Mouse (Mus musculus): ENCODE results near the gene Gm5678.

Gene Gm5678

DNA sequence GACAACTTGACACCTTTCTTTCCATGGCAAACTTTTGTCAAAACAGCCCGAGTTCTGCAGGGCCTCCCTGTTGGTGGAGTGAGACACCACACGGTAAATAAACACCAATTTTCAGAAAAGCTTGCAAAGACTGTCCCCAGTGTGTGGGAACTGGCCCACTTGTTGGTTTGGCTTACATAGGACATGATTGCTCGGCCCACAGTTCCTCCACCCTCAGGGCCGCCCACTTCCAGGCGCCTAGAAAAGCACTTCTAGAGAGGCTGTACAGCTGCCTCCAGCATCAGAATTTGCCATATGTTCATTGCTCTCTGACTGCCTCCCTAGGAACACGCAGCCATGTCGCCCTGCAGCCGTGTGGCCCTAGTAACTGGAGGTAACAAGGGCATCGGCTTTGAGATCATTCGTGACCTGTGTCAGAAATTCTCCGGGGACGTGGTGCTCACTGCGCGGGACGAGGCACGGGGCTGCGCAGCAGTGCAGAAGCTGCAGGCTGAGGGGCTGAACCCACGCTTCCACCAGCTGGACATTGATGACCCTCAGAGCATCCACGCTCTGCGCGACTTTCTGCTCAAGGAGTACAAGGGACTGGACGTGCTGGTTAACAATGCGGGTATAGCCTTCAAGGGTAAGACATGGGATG, at the start of gene Gm5678:
Gene Gm5678 (plus strand): TSS at position 337 of the 640 bp plus-strand sequence.
- no peak for DNase-seq (ENCODE audit: low spot score in 2 of 2)

DNA sequence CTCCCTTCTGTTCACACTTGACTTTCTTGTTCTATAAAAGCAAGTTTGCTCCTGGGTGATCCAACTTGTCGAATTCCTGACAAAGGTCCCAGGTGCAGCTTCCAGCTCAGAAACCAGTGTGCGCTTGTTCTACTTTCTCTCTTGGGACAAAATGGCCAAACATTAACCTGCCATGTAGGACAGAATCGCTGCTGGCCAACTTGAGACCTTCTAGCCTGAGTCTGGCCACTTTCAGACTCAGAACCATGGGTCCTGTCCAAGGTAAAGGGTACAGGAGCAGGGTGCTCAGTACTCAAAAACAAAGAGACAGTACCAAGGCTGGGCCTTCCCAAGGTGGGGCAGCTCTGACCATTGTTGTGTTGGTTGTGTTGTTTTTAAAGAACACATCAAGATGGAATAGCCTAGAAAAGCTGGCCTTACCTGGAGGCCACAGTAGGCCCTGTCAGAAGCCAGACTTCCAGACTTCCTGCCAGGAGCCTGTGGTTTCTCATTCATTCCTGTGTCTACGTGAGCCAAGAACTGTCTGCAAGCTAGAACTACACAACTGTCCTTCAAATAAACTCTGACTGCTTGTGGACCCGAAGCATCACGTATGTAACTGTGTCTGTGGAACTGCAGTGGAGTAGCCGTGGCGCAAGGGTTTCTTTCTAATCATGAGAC, 49.4 kb upstream of the Gm5678 start:
- no peak for DNase-seq (ENCODE audit: low spot score in 2 of 2)

- no peak for DNase-seq (ENCODE audit: low spot score in 2 of 2)
Measured at GRCm38 (mm10) chr16:93581125-93581524, 46.8 kb upstream of the Gm5678 start.

GRCm38 (mm10) chr16:93584976-93585702, 42.8 kb upstream of the Gm5678 start:
- DNase-seq (ENCODE audit: low spot score in 2 of 2): no peak

GRCm38 (mm10) chr16:93585703-93586205, 42.1 kb upstream of the Gm5678 start:
- no peak for DNase-seq (ENCODE audit: low spot score in 2 of 2)

GRCm38 (mm10) chr16:93586382-93586781, 41.5 kb upstream of the Gm5678 start:
- DNase-seq (ENCODE audit: low spot score in 2 of 2): no peak

GRCm38 (mm10) chr16:93588281-93588680, 39.6 kb upstream of the Gm5678 start:
- DNase-seq (ENCODE audit: low spot score in 2 of 2): no peak

DNA sequence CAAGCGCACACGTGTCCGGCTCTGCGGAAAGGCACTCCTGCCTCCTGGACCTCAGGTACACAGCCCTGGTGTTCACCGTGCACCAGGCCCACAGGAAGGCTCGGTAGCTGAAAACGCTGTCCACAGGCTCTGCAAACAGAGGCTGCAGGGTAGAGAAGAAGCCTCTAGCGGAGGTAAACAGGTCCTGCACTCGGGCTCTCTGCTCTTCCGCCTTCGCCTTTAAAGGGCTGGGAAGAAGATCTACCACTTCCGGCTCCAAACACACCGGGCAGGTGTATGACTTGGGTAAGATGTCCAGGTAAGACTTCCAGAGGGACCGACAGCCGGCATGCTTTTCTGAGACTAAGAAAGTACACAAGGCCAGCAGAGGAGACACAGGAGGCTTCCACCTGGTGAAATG, 37.0 kb upstream of the Gm5678 start:
- no peak for DNase-seq (ENCODE audit: low spot score in 2 of 2)

- no peak for DNase-seq (ENCODE audit: low spot score in 2 of 2)
Measured at GRCm38 (mm10) chr16:93591450-93592430, 36.2 kb upstream of the Gm5678 start.

DNA sequence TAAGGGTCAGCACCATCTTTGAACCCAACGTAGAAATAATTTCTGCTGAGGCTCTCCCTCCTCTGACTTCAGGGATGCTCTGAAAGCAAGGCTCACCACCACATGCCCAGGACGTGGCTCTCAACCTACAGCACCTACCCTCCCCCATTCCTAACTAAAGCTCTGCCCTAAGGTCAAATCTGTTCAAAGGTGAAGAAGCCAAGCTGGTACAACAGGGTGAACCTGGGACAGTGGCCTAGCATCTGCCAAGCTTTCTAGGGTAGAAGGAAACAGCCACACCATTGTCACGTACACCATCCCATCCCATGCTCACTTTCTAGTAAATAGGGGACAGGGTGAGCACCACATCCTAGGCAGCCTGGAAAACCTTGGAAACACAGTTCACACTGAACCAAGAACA, 35.2 kb upstream of the Gm5678 start:
- DNase-seq (ENCODE audit: low spot score in 2 of 2): no peak

DNA sequence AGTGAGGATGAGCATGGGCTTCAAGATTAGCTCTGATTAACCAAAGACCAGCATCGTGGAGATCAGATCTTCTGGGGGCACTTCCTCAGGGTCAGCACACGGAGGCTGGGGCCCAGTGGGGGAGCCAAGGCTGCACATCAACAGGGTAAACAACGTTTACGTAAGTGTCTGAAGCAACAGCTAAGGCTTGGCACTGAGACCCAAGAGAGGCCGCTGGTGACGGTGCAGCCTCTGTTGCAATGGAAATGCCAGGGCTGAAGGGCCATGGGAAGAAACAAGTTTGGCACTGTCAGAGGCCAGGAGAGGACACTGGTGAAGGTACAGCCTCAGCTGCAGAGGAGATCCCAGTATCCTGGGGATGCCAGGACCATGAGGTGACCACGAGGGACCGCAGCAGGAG, 34.5 kb upstream of the Gm5678 start:
- no peak for DNase-seq (ENCODE audit: low spot score in 2 of 2)

- DNase-seq (ENCODE audit: low spot score in 2 of 2): no peak
Measured at GRCm38 (mm10) chr16:93594448-93594847, 33.4 kb upstream of the Gm5678 start.

DNA sequence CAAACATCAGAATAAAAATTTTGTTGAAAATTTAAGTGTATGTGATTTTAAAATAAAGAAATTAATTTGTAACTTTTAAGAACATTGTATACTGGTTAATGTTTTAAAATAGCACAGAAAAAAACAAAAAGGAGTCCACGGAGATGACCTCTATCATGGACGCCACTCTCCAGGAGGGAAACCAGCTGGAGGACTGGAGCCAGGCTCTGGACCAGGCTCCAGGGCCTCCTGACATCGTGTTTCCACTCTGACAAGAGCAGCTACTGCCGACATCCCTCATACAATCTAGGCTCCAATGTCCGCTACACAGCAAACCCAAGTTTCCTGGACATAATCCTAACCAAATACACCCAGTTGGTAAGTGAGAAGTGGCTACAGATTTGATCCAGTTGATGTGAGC, 32.1 kb upstream of the Gm5678 start:
- no peak for DNase-seq (ENCODE audit: low spot score in 2 of 2)

GRCm38 (mm10) chr16:93596807-93597206, 31.1 kb upstream of the Gm5678 start:
- no peak for DNase-seq (ENCODE audit: low spot score in 2 of 2)

DNA sequence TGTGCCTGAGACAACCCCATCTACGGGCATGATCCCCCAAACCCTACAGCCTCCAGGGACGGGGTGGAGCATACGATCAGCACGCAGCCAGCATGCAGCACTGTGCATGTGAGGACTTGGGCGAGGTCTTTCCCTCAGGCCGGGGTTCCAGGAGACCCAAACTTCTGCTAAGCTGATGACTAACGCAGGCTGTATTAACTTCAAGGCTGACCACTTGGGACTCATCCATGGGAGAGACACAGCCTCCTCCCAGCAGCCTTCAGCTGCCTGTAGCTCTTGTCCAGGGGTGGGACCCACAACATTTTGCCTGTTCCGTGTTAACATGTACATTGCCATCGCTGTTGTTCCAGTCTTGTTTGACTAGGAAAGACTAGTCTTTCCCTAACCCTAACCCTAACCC, 30.3 kb upstream of the Gm5678 start:
- DNase-seq (ENCODE audit: low spot score in 2 of 2): no peak

DNA sequence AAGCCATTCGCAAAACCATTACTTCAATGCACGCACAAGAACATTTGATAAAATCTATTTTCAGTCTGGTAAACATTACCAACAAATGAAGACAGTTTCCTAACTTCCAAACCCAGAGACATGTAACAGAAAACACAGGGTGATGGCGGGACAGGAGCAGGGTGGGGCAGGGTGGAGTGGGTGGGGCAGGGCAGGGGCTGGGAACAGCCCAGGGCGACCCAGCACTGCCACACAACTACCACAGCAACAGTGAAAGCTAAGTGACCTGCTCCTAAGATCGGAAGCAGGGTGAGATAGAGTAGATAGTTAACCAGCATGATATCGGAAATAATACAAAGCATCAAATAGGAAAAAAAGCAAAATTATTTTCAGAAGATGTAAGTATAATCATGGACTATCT, 28.4 kb upstream of the Gm5678 start:
- no peak for DNase-seq (ENCODE audit: low spot score in 2 of 2)

GRCm38 (mm10) chr16:93603439-93604212, 24.3 kb upstream of the Gm5678 start, which contains the start of gene Setd4:
TSS of gene Setd4 (minus strand) at chr16:93604063.
- DNase-seq (ENCODE audit: low spot score in 2 of 2): peak; percentile 68 to 89

- no peak for DNase-seq (ENCODE audit: low spot score in 2 of 2)
Measured at GRCm38 (mm10) chr16:93604481-93604969, 23.4 kb upstream of the Gm5678 start.

GRCm38 (mm10) chr16:93605553-93605952, 22.3 kb upstream of the Gm5678 start, which contains the start of gene Cbr1:
TSS of gene Cbr1 (plus strand) at chr16:93605853.
- DNase-seq (ENCODE audit: low spot score in 2 of 2): no peak

DNA sequence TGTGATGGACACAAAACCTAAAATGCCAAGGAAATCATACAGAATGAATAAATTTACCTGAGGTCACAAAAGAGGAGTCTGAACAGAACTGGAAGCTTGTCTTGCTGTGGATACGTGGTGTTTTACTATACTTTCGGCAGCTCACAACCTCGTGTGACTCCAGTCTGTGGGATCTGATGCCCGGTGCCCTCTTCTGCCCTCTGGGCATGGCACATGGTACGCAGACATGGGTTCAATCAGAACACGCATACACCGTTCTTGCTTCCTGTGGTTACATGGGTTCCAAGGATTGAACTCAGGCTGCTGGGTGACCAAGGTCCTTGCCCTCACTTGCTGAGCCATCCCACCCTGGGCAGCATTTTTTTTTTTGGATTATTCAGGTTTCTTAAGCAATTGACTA, 21.8 kb upstream of the Gm5678 start:
- DNase-seq (ENCODE audit: low spot score in 2 of 2): no peak
